Mouse (Mus musculus) retina, embryonic 14.5 days (tissue): ENCODE results near the gene Rho.

Experiments used
- DNase-seq: peaks from one replicate; pipeline ENCODE4 v3.0.0-alpha.2; 2015; ENCODE audit warnings: low spot score

The Rho gene

GRCm38 (mm10) chr6:115915601-115916445 is 15.7 kb upstream of the Rho start:
- DNase-seq = no peak

DNA sequence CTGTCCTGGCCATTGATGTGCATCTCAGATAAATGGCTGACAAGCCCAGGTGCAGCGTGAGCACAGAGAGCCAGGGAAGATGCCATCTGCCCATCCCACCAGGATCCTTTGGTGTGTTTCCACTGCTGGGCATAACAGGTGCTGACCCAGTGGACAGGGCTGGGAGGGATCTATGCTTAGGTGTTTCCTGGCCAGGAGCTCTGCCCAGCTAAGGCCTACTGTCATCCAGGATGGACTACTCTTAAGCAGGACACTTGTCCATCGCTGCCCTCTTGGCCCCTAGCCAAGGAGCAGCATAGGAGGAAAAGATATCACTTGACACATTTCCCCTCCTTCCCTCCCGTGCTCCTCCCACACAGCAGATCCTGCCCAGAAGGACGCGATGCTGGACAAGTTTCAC is 14.9 kb upstream of the Rho start:
- no peak for DNase-seq

GRCm38 (mm10) chr6:115918615-115919014 is 12.9 kb upstream of the Rho start:
- DNase-seq = no peak

GRCm38 (mm10) chr6:115919876-115920275 is 11.7 kb upstream of the Rho start:
- DNase-seq = no peak

GRCm38 (mm10) chr6:115924829-115925228 is 6.7 kb upstream of the Rho start:
- DNase-seq = no peak

DNA sequence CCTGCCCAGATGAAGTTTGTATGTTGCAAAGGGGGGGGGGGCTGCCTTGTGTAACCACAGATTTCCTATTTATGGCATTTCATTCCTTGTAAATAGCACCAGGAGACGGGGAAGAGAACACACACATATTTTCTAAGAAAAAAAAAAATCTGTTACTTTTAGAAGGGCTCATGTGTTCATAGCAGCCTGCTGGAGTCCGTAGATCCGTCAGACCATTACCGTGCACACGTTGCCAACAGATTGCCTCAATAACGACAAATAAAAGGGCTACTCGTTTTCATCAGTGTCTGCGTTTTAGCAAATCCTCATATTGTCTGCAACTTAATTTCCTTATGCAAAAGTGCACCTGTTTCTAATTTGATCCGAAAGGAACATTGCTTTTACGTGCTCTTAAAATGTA is 5.1 kb upstream of the Rho start:
- DNase-seq = no peak

GRCm38 (mm10) chr6:115927292-115928242 is 4.0 kb upstream of the Rho start:
- no peak for DNase-seq

DNA sequence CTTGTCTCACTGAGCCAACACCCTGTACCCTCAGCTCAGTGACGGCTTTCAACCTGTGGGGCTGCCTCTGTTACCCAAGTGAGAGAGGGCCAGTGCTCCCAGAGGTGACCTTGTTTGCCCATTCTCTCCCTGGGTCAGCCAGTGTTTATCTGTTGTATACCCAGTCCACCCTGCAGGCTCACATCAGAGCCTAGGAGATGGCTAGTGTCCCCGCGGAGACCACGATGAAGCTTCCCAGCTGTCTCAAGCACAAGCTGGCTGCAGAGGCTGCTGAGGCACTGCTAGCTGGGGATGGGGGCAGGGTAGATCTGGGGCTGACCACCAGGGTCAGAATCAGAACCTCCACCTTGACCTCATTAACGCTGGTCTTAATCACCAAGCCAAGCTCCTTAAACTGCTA is 1.5 kb upstream of the Rho start:
- peak; percentile 12 for DNase-seq

- DNase-seq = no peak
Observed at GRCm38 (mm10) chr6:115932391-115932790, 843 bp downstream of the Rho start.

GRCm38 (mm10) chr6:115935544-115935943 is 4.0 kb downstream of the Rho start:
- DNase-seq = no peak

DNA sequence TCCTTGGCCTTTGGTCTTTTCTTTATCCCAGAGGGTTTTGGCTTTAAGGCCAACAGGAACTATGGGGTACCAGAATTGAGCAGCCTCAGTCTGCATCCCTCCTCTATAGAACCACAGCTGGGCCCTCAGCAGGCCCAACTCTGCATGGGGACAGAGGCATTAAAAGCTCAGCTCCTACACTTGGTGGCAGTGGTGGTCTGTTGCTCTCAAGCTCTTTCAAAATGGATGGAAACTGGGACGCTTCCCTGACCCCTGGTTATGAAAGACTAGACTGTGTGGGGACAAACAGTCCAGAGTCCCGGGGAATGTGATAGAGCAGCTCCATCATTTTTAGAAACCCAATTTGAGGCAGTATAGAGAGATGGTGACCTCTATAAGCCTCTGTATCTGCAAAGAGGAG is 6.5 kb downstream of the Rho start:
- DNase-seq = no peak

GRCm38 (mm10) chr6:115938798-115939197 is 7.2 kb downstream of the Rho start:
- no peak for DNase-seq

GRCm38 (mm10) chr6:115940603-115941002 is 9.1 kb downstream of the Rho start:
- no peak for DNase-seq

- DNase-seq = peak; percentile 56
Observed at GRCm38 (mm10) chr6:115941128-115941527, 9.6 kb downstream of the Rho start.

GRCm38 (mm10) chr6:115943498-115944427 is 12.2 kb downstream of the Rho start:
- DNase-seq = no peak

GRCm38 (mm10) chr6:115944638-115945037 is 13.1 kb downstream of the Rho start, which contains the start of gene H1foo:
Gene H1foo, plus strand, starts transcription at chr6:115944938.
- DNase-seq = no peak

DNA sequence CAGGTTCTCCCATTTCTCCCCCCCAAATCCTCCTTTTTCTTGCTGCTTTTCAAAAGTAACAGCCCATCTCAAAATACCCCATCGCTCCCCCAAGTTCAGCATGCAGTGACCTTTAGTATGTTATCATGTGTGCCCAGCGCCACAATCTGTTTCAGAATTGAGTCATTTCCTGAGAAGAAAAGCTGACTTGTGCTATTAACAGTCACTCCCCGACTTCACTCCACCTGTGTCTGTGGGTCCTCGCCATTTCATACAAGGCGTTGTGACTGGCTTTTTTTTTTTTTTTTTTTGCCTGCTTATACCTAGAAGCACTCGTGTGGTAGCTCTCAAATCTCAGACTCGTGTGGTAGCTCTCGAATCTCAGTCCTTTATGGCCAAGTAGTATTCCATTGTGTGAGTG is 14.1 kb downstream of the Rho start:
- DNase-seq = no peak

GRCm38 (mm10) chr6:115946389-115946788 is 14.8 kb downstream of the Rho start:
- no peak for DNase-seq

- DNase-seq = no peak
Observed at GRCm38 (mm10) chr6:115954506-115955074, 23.0 kb downstream of the Rho start.

- DNase-seq = no peak
Observed at GRCm38 (mm10) chr6:115955169-115955568, 23.6 kb downstream of the Rho start.

- DNase-seq = no peak
Observed at GRCm38 (mm10) chr6:115955664-115956063, 24.1 kb downstream of the Rho start.
